Mouse (Mus musculus) kidney, postnatal 14 days (tissue): Measurements from ENCODE around the gene Ms4a6b.
"Not testable (repeated sequence)": the region's sequence is repeated elsewhere in the genome, so short reads cannot be mapped to it uniquely, and the experiment has no call there.

Experiments
- DNase-seq: peaks from one replicate; pipeline ENCODE4 v3.0.0; 2022; ENCODE audit warnings: mixed read lengths

The Ms4a6b gene

GRCm38 (mm10) chr19:11516246-11516645 lies at the start of gene Ms4a6b:
TSS of gene Ms4a6b (plus strand) at chr19:11516512.
- no peak for DNase-seq

- DNase-seq: not testable (repeated sequence)
These were observed 48.0 kb upstream of the Ms4a6b start for GRCm38 (mm10) chr19:11468361-11468760.

- DNase-seq: not testable (repeated sequence)
These were observed 47.1 kb upstream of the Ms4a6b start, which contains the start of gene Ms4a6c for GRCm38 (mm10) chr19:11469215-11469614. TSS of gene Ms4a6c (plus strand) at chr19:11469366.

GRCm38 (mm10) chr19:11479714-11480113 lies 36.6 kb upstream of the Ms4a6b start:
- no peak for DNase-seq

GRCm38 (mm10) chr19:11482684-11483083 lies 33.6 kb upstream of the Ms4a6b start:
- no peak for DNase-seq

- DNase-seq: no peak
These were observed 32.4 kb upstream of the Ms4a6b start for GRCm38 (mm10) chr19:11483941-11484340.

GRCm38 (mm10) chr19:11484388-11484787 lies 31.9 kb upstream of the Ms4a6b start:
- no peak for DNase-seq

- no peak for DNase-seq
These were observed 31.0 kb upstream of the Ms4a6b start for GRCm38 (mm10) chr19:11485266-11485665.

GRCm38 (mm10) chr19:11485746-11486145 lies 30.6 kb upstream of the Ms4a6b start, which contains the start of gene Gm8369:
TSS of gene Gm8369 (plus strand) at chr19:11485938.
- no peak for DNase-seq

- no peak for DNase-seq
These were observed 29.7 kb upstream of the Ms4a6b start for GRCm38 (mm10) chr19:11486599-11486998.

GRCm38 (mm10) chr19:11491406-11492189 lies 24.7 kb upstream of the Ms4a6b start:
- DNase-seq: no peak

GRCm38 (mm10) chr19:11492671-11493070 lies 23.6 kb upstream of the Ms4a6b start:
- no peak for DNase-seq

- no peak for DNase-seq
These were observed 21.8 kb upstream of the Ms4a6b start for GRCm38 (mm10) chr19:11494519-11494918.

GRCm38 (mm10) chr19:11496361-11496760 lies 20.0 kb upstream of the Ms4a6b start:
- no peak for DNase-seq

- not testable (repeated sequence) for DNase-seq
These were observed 19.0 kb upstream of the Ms4a6b start for GRCm38 (mm10) chr19:11497300-11497699.

- DNase-seq: no peak
These were observed 15.5 kb upstream of the Ms4a6b start for GRCm38 (mm10) chr19:11500796-11501195.

- no peak for DNase-seq
These were observed 15.0 kb upstream of the Ms4a6b start for GRCm38 (mm10) chr19:11501326-11501725.

GRCm38 (mm10) chr19:11504857-11505256 lies 11.5 kb upstream of the Ms4a6b start:
- no peak for DNase-seq

- DNase-seq: no peak
These were observed 2.9 kb upstream of the Ms4a6b start for GRCm38 (mm10) chr19:11513458-11513857.

- no peak for DNase-seq
These were observed 533 bp downstream of the Ms4a6b start for GRCm38 (mm10) chr19:11516845-11517244.

- not testable (repeated sequence) for DNase-seq
These were observed 1.1 kb downstream of the Ms4a6b start for GRCm38 (mm10) chr19:11517373-11517772.

- not testable (repeated sequence) for DNase-seq
These were observed 2.0 kb downstream of the Ms4a6b start for GRCm38 (mm10) chr19:11518356-11518755.

- no peak for DNase-seq
These were observed 3.8 kb downstream of the Ms4a6b start for GRCm38 (mm10) chr19:11520146-11520545.

- no peak for DNase-seq
These were observed 17.1 kb downstream of the Ms4a6b start for GRCm38 (mm10) chr19:11533421-11533820.
